Mouse (Mus musculus) stomach, postnatal 0 days (tissue): ENCODE measurements around the gene Astn2.

ENCODE experiments used
- CTCF ChIP-seq: IDR thresholded peaks from 2 replicates; pipeline ENCODE4 v1.5.1; 2016; ENCODE audit warnings: antibody characterized with exemption, low read depth, mild to moderate bottlenecking, moderate library complexity
- EP300 ChIP-seq: optimal IDR thresholded peaks from 2 replicates; pipeline ENCODE3; 2016; ENCODE audit warnings: antibody characterized with exemption

DNA sequence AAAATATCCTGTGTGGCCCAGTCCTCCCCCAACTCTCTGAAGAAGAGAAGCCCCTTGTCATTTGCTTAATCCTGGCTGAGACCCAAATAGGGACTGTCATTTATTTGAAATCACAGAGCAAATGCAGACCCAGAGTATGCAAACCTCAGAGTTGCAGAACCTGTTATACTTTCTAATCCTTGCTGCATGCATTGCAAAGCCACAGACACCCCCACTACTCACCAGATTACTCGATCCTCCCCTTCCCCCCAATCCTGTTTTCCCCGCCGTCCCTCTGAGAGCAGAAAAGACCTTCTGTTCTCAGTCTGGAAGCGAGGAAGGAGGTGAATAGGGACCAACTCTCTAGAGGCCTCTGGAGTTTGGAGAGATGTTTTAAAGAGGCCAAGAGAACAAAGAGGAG is 13.9 kb downstream of the Astn2 start:
- no peak for TF ChIP-seq CTCF
- TF ChIP-seq EP300: no peak
